Mouse (Mus musculus): ENCODE measurements at regions not wholly inside any gene's neighbourhood (a gene's known extent, or its start where the extent isn't known, plus 50 kb on each side); places are given as distances from the start of the nearest gene placed in this dataset.

- WGBS = 88% methylated on average over 1 of the region's 1 CpGs
These were observed 208.6 kb upstream of the Megf9 start for GRCm38 (mm10) chr4:70743425-70743824.

GRCm38 (mm10) chr4:70742002-70742401, 207.2 kb upstream of the Megf9 start:
- Histone ChIP-seq H3K27me3 (ENCODE audit: control insufficient read depth, insufficient read depth, low read length) (no peaks in the 10 kb centered on the region), H3K4me2 (replicated peaks; ENCODE audit: low read depth, low read length) (no peak overlapping the region), H3K27ac (ENCODE audit: low read depth, low read length) (no peak overlapping the region), H3K36me3 (ENCODE audit: control insufficient read depth, insufficient read depth, low read length) (no peaks in the 10 kb centered on the region), H3K4me3 (ENCODE audit: low read length) (no peak overlapping the region), H3K4me1 (ENCODE audit: control insufficient read depth, insufficient read depth, low read length) (no peaks in the 10 kb centered on the region), H3K9ac (ENCODE audit: low read depth, low read length) (no peak overlapping the region), H3K9me3 (ENCODE audit: control insufficient read depth, low read length) (no peaks in the 10 kb centered on the region)
- 60% methylated on average over 1 of the region's 1 CpGs for WGBS
- ATAC-seq (ENCODE audit: low FRiP score, low TSS enrichment) = peak; percentile 49; the same call in 1 of the 2 replicates

More at GRCm38 (mm10) chr4:70743425-70743824, 208.6 kb upstream of the Megf9 start:
- H3K27me3 ChIP-seq (ENCODE audit: control insufficient read depth, insufficient read depth, low read length) = no peaks in the 10 kb centered on the region
- no peak overlapping the region for H3K4me2 ChIP-seq (replicated peaks; ENCODE audit: low read depth, low read length)
- no peaks in the 10 kb centered on the region for H3K4me1 ChIP-seq (ENCODE audit: control insufficient read depth, insufficient read depth, low read length)
- H3K36me3 ChIP-seq (ENCODE audit: control insufficient read depth, insufficient read depth, low read length) = no peaks in the 10 kb centered on the region
- H3K9ac ChIP-seq (ENCODE audit: low read depth, low read length) = no peak overlapping the region
- no peak overlapping the region for H3K27ac ChIP-seq (ENCODE audit: low read depth, low read length)
- no peak overlapping the region for H3K4me3 ChIP-seq (ENCODE audit: low read length)
- no peaks in the 10 kb centered on the region for H3K9me3 ChIP-seq (ENCODE audit: control insufficient read depth, low read length)
- ATAC-seq (ENCODE audit: low FRiP score, low TSS enrichment) = no peak

- Histone ChIP-seq H3K4me1 (ENCODE audit: control insufficient read depth, insufficient read depth, low read length) (no peaks in the 10 kb centered on the region), H3K9ac (ENCODE audit: low read depth, low read length) (no peak overlapping the region), H3K27ac (ENCODE audit: low read depth, low read length) (no peak overlapping the region), H3K4me2 (replicated peaks; ENCODE audit: low read depth, low read length) (no peak overlapping the region), H3K36me3 (ENCODE audit: control insufficient read depth, insufficient read depth, low read length) (no peaks in the 10 kb centered on the region), H3K27me3 (ENCODE audit: control insufficient read depth, insufficient read depth, low read length) (no peaks in the 10 kb centered on the region), H3K9me3 (ENCODE audit: control insufficient read depth, low read length) (no peaks in the 10 kb centered on the region), H3K4me3 (ENCODE audit: low read length) (no peak overlapping the region)
- peak; percentile 55; the same call in 1 of the 2 replicates for ATAC-seq (ENCODE audit: low FRiP score, low TSS enrichment)
- WGBS = 12% methylated on average over 4 of the region's 4 CpGs
These were observed 206.3 kb upstream of the Megf9 start for GRCm38 (mm10) chr4:70741121-70741520.

GRCm38 (mm10) chr4:70709126-70709689, 174.4 kb upstream of the Megf9 start:
- H3K4me2 ChIP-seq (replicated peaks; ENCODE audit: low read depth, low read length) = no peak overlapping the region
- no peaks in the 10 kb centered on the region for H3K36me3 ChIP-seq (ENCODE audit: control insufficient read depth, insufficient read depth, low read length)
- H3K9ac ChIP-seq (ENCODE audit: low read depth, low read length) = no peak overlapping the region
- H3K4me1 ChIP-seq (ENCODE audit: control insufficient read depth, insufficient read depth, low read length) = no peaks in the 10 kb centered on the region
- H3K27me3 ChIP-seq (ENCODE audit: control insufficient read depth, insufficient read depth, low read length) = no peaks in the 10 kb centered on the region
- no peaks in the 10 kb centered on the region for H3K9me3 ChIP-seq (ENCODE audit: control insufficient read depth, low read length)
- ATAC-seq (ENCODE audit: low FRiP score, low TSS enrichment) = peak; percentile 93
- H3K27ac ChIP-seq (ENCODE audit: low read depth, low read length) = no peak overlapping the region
- WGBS = 20% methylated on average over 2 of the region's 2 CpGs
- H3K4me3 ChIP-seq (ENCODE audit: low read length) = no peak overlapping the region

- H3K4me2 ChIP-seq (replicated peaks; ENCODE audit: low read depth, low read length) = no peak overlapping the region
- H3K36me3 ChIP-seq (ENCODE audit: control insufficient read depth, insufficient read depth, low read length) = no peaks in the 10 kb centered on the region
- no peak overlapping the region for H3K4me3 ChIP-seq (ENCODE audit: low read length)
- WGBS = 77% methylated on average over 3 of the region's 3 CpGs
- no peak overlapping the region for H3K27ac ChIP-seq (ENCODE audit: low read depth, low read length)
- H3K4me1 ChIP-seq (ENCODE audit: control insufficient read depth, insufficient read depth, low read length) = no peaks in the 10 kb centered on the region
- H3K9ac ChIP-seq (ENCODE audit: low read depth, low read length) = no peak overlapping the region
- H3K27me3 ChIP-seq (ENCODE audit: control insufficient read depth, insufficient read depth, low read length) = no peaks in the 10 kb centered on the region
- H3K9me3 ChIP-seq (ENCODE audit: control insufficient read depth, low read length) = no peaks in the 10 kb centered on the region
- no peak for ATAC-seq (ENCODE audit: low FRiP score, low TSS enrichment)
These were observed 170.4 kb upstream of the Megf9 start for GRCm38 (mm10) chr4:70705128-70705752.

- Histone ChIP-seq H3K4me1 (ENCODE audit: control insufficient read depth, insufficient read depth, low read length) (no peaks in the 10 kb centered on the region), H3K4me3 (ENCODE audit: low read length) (no peak overlapping the region), H3K36me3 (ENCODE audit: control insufficient read depth, insufficient read depth, low read length) (no peaks in the 10 kb centered on the region), H3K9ac (ENCODE audit: low read depth, low read length) (no peak overlapping the region), H3K27ac (ENCODE audit: low read depth, low read length) (no peak overlapping the region), H3K4me2 (replicated peaks; ENCODE audit: low read depth, low read length) (no peak overlapping the region), H3K27me3 (ENCODE audit: control insufficient read depth, insufficient read depth, low read length) (no peaks in the 10 kb centered on the region), H3K9me3 (ENCODE audit: control insufficient read depth, low read length) (no peaks in the 10 kb centered on the region)
- ATAC-seq (ENCODE audit: low FRiP score, low TSS enrichment) = no peak
- 85% methylated on average over 1 of the region's 1 CpGs for WGBS
These were observed 166.1 kb upstream of the Megf9 start for GRCm38 (mm10) chr4:70700894-70701293.

- H3K4me3 ChIP-seq (ENCODE audit: low read length) = no peak overlapping the region
- WGBS = 87% methylated on average over 1 of the region's 1 CpGs
- ATAC-seq (ENCODE audit: low FRiP score, low TSS enrichment) = no peak
These were observed 129.4 kb upstream of the Megf9 start for GRCm38 (mm10) chr4:70664181-70664580.

GRCm38 (mm10) chr4:70621431-70621837, 86.6 kb upstream of the Megf9 start:
- H3K4me2 ChIP-seq (replicated peaks; ENCODE audit: low read depth, low read length) = no peak overlapping the region
- no peaks in the 10 kb centered on the region for H3K4me1 ChIP-seq (ENCODE audit: control insufficient read depth, insufficient read depth, low read length)
- no peak overlapping the region for H3K27ac ChIP-seq (ENCODE audit: low read depth, low read length)
- 39% methylated on average over 2 of the region's 2 CpGs for WGBS
- H3K4me3 ChIP-seq (ENCODE audit: low read length) = no peak overlapping the region
- no peak overlapping the region for H3K9ac ChIP-seq (ENCODE audit: low read depth, low read length)
- H3K27me3 ChIP-seq (ENCODE audit: control insufficient read depth, insufficient read depth, low read length) = no peaks in the 10 kb centered on the region
- ATAC-seq (ENCODE audit: low FRiP score, low TSS enrichment) = no peak
- no peaks in the 10 kb centered on the region for H3K9me3 ChIP-seq (ENCODE audit: control insufficient read depth, low read length)
- H3K36me3 ChIP-seq (ENCODE audit: control insufficient read depth, insufficient read depth, low read length) = no peaks in the 10 kb centered on the region

More at GRCm38 (mm10) chr4:70664181-70664580, 129.4 kb upstream of the Megf9 start:
- Histone ChIP-seq H3K36me3 (ENCODE audit: control insufficient read depth, insufficient read depth, low read length) (no peaks in the 10 kb centered on the region), H3K27ac (ENCODE audit: low read depth, low read length) (no peak overlapping the region), H3K9ac (ENCODE audit: low read depth, low read length) (no peak overlapping the region), H3K9me3 (ENCODE audit: control insufficient read depth, low read length) (no peaks in the 10 kb centered on the region), H3K4me1 (ENCODE audit: control insufficient read depth, insufficient read depth, low read length) (no peaks in the 10 kb centered on the region), H3K4me2 (replicated peaks; ENCODE audit: low read depth, low read length) (no peak overlapping the region), H3K27me3 (ENCODE audit: control insufficient read depth, insufficient read depth, low read length) (no peaks in the 10 kb centered on the region)

GRCm38 (mm10) chr4:70619636-70620287, 85.0 kb upstream of the Megf9 start:
- no peak for ATAC-seq (ENCODE audit: low FRiP score, low TSS enrichment)
- no peak overlapping the region for H3K4me2 ChIP-seq (replicated peaks; ENCODE audit: low read depth, low read length)
- WGBS = 91% methylated on average over 8 of the region's 8 CpGs
- no peaks in the 10 kb centered on the region for H3K36me3 ChIP-seq (ENCODE audit: control insufficient read depth, insufficient read depth, low read length)
- no peaks in the 10 kb centered on the region for H3K4me1 ChIP-seq (ENCODE audit: control insufficient read depth, insufficient read depth, low read length)
- H3K9me3 ChIP-seq (ENCODE audit: control insufficient read depth, low read length) = no peaks in the 10 kb centered on the region
- H3K27me3 ChIP-seq (ENCODE audit: control insufficient read depth, insufficient read depth, low read length) = no peaks in the 10 kb centered on the region
- no peak overlapping the region for H3K27ac ChIP-seq (ENCODE audit: low read depth, low read length)
- no peak overlapping the region for H3K4me3 ChIP-seq (ENCODE audit: low read length)
- H3K9ac ChIP-seq (ENCODE audit: low read depth, low read length) = no peak overlapping the region
